Mouse (Mus musculus) c-Kit-positive CD71-positive TER-119-positive erythroid progenitor cells, embryonic 14.5 days (primary cell): ENCODE measurements around the gene Hist1h1t.

ENCODE experiments used
- DNase-seq: peaks from one replicate; pipeline ENCODE4 v3.0.0-alpha.2; 2013; ENCODE audit warnings: low spot score

Hist1h1t gene

GRCm38 (mm10) chr13:23695514-23695913, at the start of gene Hist1h1t:
TSS of gene Hist1h1t (plus strand) at chr13:23695814.
- no peak for DNase-seq

- no peak for DNase-seq
Measured at GRCm38 (mm10) chr13:23659636-23660366, 35.8 kb upstream of the Hist1h1t start.

- DNase-seq: no peak
Measured at GRCm38 (mm10) chr13:23662536-23662935, 33.1 kb upstream of the Hist1h1t start.

GRCm38 (mm10) chr13:23681990-23682582, 13.5 kb upstream of the Hist1h1t start:
- no peak for DNase-seq

- DNase-seq: peak; percentile 45
Measured at GRCm38 (mm10) chr13:23682623-23682946, 13.0 kb upstream of the Hist1h1t start.

- peak; percentile 58 for DNase-seq
Measured at GRCm38 (mm10) chr13:23682947-23683754, 12.5 kb upstream of the Hist1h1t start.

- DNase-seq: peak; percentile 98
Measured at GRCm38 (mm10) chr13:23683755-23684281, 11.8 kb upstream of the Hist1h1t start, which contains the start of the genes Hist1h2ac and Hist1h2bc. TSS of gene Hist1h2ac (minus strand) at chr13:23683948. TSS of gene Hist1h2bc (plus strand) at chr13:23684199.

- DNase-seq: peak; percentile 89
Measured at GRCm38 (mm10) chr13:23684295-23684945, 11.2 kb upstream of the Hist1h1t start.

- peak; percentile 68 for DNase-seq
Measured at GRCm38 (mm10) chr13:23685121-23685861, 10.3 kb upstream of the Hist1h1t start.

GRCm38 (mm10) chr13:23685966-23686365, 9.6 kb upstream of the Hist1h1t start:
- DNase-seq: no peak

GRCm38 (mm10) chr13:23687181-23687580, 8.4 kb upstream of the Hist1h1t start:
- DNase-seq: no peak

GRCm38 (mm10) chr13:23687907-23688306, 7.7 kb upstream of the Hist1h1t start:
- DNase-seq: no peak

- DNase-seq: no peak
Measured at GRCm38 (mm10) chr13:23688956-23689355, 6.7 kb upstream of the Hist1h1t start.

GRCm38 (mm10) chr13:23689459-23689858, 6.2 kb upstream of the Hist1h1t start:
- no peak for DNase-seq

GRCm38 (mm10) chr13:23693856-23694440, 1.7 kb upstream of the Hist1h1t start:
- no peak for DNase-seq

GRCm38 (mm10) chr13:23694956-23695355, 658 bp upstream of the Hist1h1t start:
- DNase-seq: no peak

GRCm38 (mm10) chr13:23696061-23696474, 454 bp downstream of the Hist1h1t start:
- peak; percentile 49 for DNase-seq

- peak; percentile 90 for DNase-seq
Measured at GRCm38 (mm10) chr13:23697491-23698299, 2.1 kb downstream of the Hist1h1t start.

GRCm38 (mm10) chr13:23698300-23698693, 2.7 kb downstream of the Hist1h1t start, which contains the start of gene Hist1h4c:
TSS of gene Hist1h4c (minus strand) at chr13:23698454.
- DNase-seq: peak; percentile 100

GRCm38 (mm10) chr13:23698996-23699395, 3.4 kb downstream of the Hist1h1t start:
- no peak for DNase-seq
